Mouse (Mus musculus) liver, adult 2 months (tissue): Measurements from ENCODE around the gene Phxr2.

ENCODE experiments used
- CTCF ChIP-seq: fragments of 200-500 bp; IDR thresholded peaks from 2 replicates; pipeline ENCODE4 v1.5.1; 2011; ENCODE audit warnings: low read depth, low read length, control low read depth
- POLR2A ChIP-seq: fragments of 200-500 bp; IDR thresholded peaks from 2 replicates; pipeline ENCODE4 v1.6.1; 2011; ENCODE audit warnings: low read length, control low read depth; ENCODE audit not compliant: insufficient read depth; ENCODE audit errors: extremely low read depth

DNA sequence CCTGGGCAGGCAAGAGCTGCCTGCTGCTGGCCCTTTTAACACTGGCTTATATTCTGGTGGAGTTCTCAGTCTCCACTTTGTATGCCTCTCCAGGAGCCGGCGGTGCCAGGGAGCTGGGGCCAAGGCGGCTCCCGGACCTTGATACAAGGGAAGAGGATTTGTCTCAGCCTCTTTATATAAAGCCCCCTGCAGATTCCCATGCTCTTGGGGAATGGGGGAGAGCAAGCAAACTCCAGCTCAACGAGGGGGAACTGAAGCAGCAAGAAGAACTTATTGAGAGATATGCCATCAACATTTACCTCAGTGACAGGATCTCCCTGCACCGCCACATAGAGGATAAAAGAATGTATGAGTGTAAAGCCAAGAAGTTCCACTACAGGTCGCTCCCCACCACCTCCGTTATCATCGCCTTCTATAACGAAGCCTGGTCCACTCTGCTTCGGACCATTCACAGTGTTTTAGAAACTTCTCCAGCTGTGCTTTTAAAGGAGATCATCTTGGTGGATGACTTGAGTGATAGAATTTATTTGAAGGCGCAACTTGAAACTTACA is 17.6 kb downstream of the Phxr2 start:
- TF ChIP-seq CTCF (no peak), POLR2A (no peak)
